Mouse (Mus musculus) neutrophil, adult 83 days (primary cell): ENCODE results near the gene Gm21852. TPM values are rescaled to one million over a fixed set of nuclear protein-coding genes. Genes with fewer than 3 reads are reported as not detected.

Experiments
- total RNA-seq, 2 experiments: library from RNA; stranded (reverse); gene quantifications; one replicate each; pipeline ENCODE4 v1.2.4; 2023

Gm21852 gene
- total RNA-seq, result not detected

GRCm38 (mm10) chrY:40651896-40652295 is at the start of gene Gm21852:
Gene Gm21852, minus strand, starts transcription at chrY:40651996.

Other genes with a start within 250 kb of the Gm21852 start
- gene Gm21797, start 123.8 kb upstream of the Gm21852 start, total RNA-seq, result not detected
- not detected for gene Gm20795, start 152.9 kb upstream of the Gm21852 start, total RNA-seq